Mouse (Mus musculus): ENCODE data around the gene Gm15107. TPM values are rescaled to one million over a fixed set of nuclear protein-coding genes. Genes with fewer than 3 reads are reported as not detected.
"Not testable (repeated sequence)": the region's sequence is repeated elsewhere in the genome, so short reads cannot be mapped to it uniquely, and the experiment has no call there.

The Gm15107 gene
- not detected in 2 replicates for polyA plus RNA-seq (2015; fragmentation: Nextera tagmentation; extraction: Ambion mirVana)

DNA sequence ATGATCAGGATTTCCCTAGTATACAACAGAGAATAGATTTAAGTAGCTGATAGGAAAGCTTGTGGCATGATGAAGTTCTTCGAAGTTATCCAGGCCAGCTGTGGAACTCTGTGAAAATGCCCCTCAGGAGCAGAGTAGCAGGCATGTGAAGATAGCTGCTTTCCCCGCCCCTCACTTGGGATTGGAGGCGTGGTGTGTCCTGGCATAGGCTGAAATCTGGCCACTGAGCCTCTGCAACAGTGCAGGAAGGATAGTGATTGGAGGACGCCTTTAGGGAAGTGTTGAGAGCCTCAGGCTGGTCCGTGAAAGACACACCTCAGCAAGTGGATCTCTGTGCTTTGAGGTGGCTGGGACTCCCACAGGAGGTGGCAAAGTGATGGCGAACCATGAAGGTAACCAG lies at the start of gene Gm15107:
Gene Gm15107, plus strand, starts transcription at position 301 of the 400 bp plus-strand sequence.
- not testable (repeated sequence) for H3K4me2 ChIP-seq (ENCODE audit: low read depth, low read length); ATAC-seq (ENCODE audit: low read depth)
- WGBS (ENCODE audit: insufficient replicate concordance), result 63% methylated on average over 1 of the region's 6 CpGs

More for the DNA sequence above, at the start of gene Gm15107:
- H3K27me3 ChIP-seq (ENCODE audit: control insufficient read depth, insufficient read depth, low read depth, low read length); H3K4me3 ChIP-seq (ENCODE audit: low read depth, low read length); H3K36me3 ChIP-seq (ENCODE audit: control insufficient read depth, insufficient read depth); H3K9ac ChIP-seq (ENCODE audit: low read depth, low read length); H3K27ac ChIP-seq (ENCODE audit: low read length); H3K9me3 ChIP-seq (replicated peaks; ENCODE audit: control insufficient read depth, low read length); H3K4me1 ChIP-seq (ENCODE audit: control insufficient read depth, low read depth, low read length): not testable (repeated sequence)

Other genes starting within 250 kb of the Gm15107 start
- gene Gm15080, start 187.7 kb upstream of the Gm15107 start, polyA plus RNA-seq (2015; fragmentation: Nextera tagmentation; extraction: Ambion mirVana), result not detected in 2 replicates

Data from liver, embryonic 16.5 days (tissue).